Mouse (Mus musculus) kidney, postnatal 0 days (tissue): ENCODE measurements around the gene Shq1. TPM values are rescaled to one million over a fixed set of nuclear protein-coding genes. Genes with fewer than 3 reads are reported as not detected.

Experiments used
- ATAC-seq: fragments of 200-750 bp; cut with Nextera tagmentation; replicated peaks from 2 replicates; pipeline ENCODE4 v1.8.0; 2017; ENCODE audit warnings: low read depth, moderate number of reproducible peaks, moderate TSS enrichment, moderate library complexity; ENCODE audit not compliant: low FRiP score
- DNase-seq: peaks from one replicate; pipeline ENCODE4 v3.0.0-alpha.2; 2016; ENCODE audit warnings: low spot score
- H3K27ac ChIP-seq: fragments of 300-500 bp; sonication (generic); 2 replicates; pipeline ENCODE4 v1.5.1; 2014; ENCODE audit warnings: mild to moderate bottlenecking
- H3K27me3 ChIP-seq: fragments of 300-500 bp; sonication (generic); 2 replicates; pipeline ENCODE4 v1.6.1; 2014; ENCODE audit warnings: low read length, mixed read lengths; ENCODE audit not compliant: insufficient read depth
- H3K36me3 ChIP-seq: fragments of 300-500 bp; sonication (generic); 2 replicates; pipeline ENCODE4 v1.6.1; 2014; ENCODE audit warnings: low read length, mixed read lengths; ENCODE audit not compliant: insufficient read depth
- H3K4me1 ChIP-seq: fragments of 300-500 bp; sonication (generic); replicated peaks from 2 replicates; pipeline ENCODE4 v1.6.1; 2014; ENCODE audit warnings: antibody characterized with exemption, low read length, mixed read lengths; ENCODE audit not compliant: insufficient read depth
- H3K4me2 ChIP-seq: fragments of 300-500 bp; sonication (generic); 2 replicates; pipeline ENCODE4 v1.6.1; 2014; ENCODE audit warnings: mild to moderate bottlenecking, low read length, moderate library complexity, mixed read lengths
- H3K4me3 ChIP-seq: fragments of 300-500 bp; sonication (generic); replicated peaks from 2 replicates; pipeline ENCODE4 v1.5.1; 2014; ENCODE audit warnings: low read depth, low read length
- H3K9ac ChIP-seq: fragments of 300-500 bp; sonication (generic); 2 replicates; pipeline ENCODE4 v1.6.1; 2014; ENCODE audit warnings: low read depth, low read length
- H3K9me3 ChIP-seq: fragments of 300-500 bp; sonication (generic); replicated peaks from 2 replicates; pipeline ENCODE4 v1.6.1; 2016; ENCODE audit warnings: low read length, inconsistent platforms, mixed read lengths
- CTCF ChIP-seq: IDR thresholded peaks from 2 replicates; pipeline ENCODE4 v1.5.1; 2016; ENCODE audit warnings: antibody characterized with exemption, low read depth, mild to moderate bottlenecking, moderate library complexity
- WGBS: fragments of 180-500 bp; shearing (Covaris S2); extraction: QIAGEN DNeasy Blood & Tissue Kit; methylation state at CpG from one replicate; pipeline ENCODE4 v1.1.7; 2014; 5-methylcytosine and 5-hydroxymethylcytosine counted together
- polyA plus RNA-seq: library from polyadenylated mRNA; unstranded; fragments of >200 nt; fragmentation: Nextera tagmentation; extraction: Ambion mirVana; gene quantifications from 2 replicates; pipeline ENCODE4 v1.2.1, GENCODE M21; 2015

The Shq1 gene
- polyA plus RNA-seq, 1 experiment from 2014 or later: 11.8 TPM

DNA sequence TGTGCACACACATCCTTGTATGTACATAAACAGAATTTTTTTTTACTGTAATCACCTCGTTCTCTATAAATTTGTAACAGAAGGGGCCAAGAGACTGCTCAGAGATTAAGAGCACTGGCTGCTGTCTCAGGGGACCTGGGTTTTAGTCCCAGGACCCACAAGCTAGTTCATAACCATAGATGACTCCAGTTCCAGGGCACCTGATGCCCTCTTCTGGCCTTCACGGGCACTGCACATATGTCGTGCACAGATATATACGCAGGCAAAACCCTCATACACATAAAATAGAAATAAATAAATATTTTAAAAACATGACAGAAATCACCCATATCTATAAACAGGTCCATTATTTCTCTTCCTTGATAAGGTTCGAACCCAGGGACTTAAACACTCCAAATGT is 143.0 kb downstream of the Shq1 start:
- DNase-seq (no peak), ATAC-seq (no peak)
- Histone ChIP-seq H3K4me1 (peaks cover 13% of the 10 kb centered on the region), H3K27ac (no peak overlapping the region), H3K4me3 (no peak overlapping the region), H3K9me3 (no peaks in the 10 kb centered on the region), H3K4me2 (no peak overlapping the region), H3K9ac (no peak overlapping the region), H3K36me3 (no peaks in the 10 kb centered on the region), H3K27me3 (no peaks in the 10 kb centered on the region)
- TF ChIP-seq CTCF: peak; percentile 58
- 84% methylated on average over 5 of the region's 5 CpGs for WGBS

DNA sequence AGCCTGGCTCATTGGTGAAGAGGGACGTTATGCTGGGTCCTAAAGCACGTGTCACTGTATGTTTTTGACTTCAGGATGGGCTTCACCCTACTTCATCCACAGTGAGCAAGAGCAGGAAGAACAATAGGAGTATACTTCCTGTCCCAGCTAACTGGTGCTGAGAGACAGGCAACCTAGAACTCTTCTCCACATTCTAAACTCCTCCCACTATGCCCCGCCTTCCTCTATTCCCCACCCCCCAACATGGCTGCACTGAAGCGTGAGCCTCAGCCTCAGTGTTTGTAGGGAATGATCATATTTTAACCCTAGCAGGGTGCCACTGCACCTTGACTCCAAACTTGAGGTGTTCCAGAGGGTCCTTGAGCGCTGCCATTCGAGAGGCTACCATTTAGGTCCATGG is 143.8 kb downstream of the Shq1 start:
- Histone ChIP-seq H3K4me1 (peaks cover 13% of the 10 kb centered on the region), H3K4me3 (no peak overlapping the region), H3K27ac (no peak overlapping the region), H3K4me2 (no peak overlapping the region), H3K9me3 (no peaks in the 10 kb centered on the region), H3K9ac (no peak overlapping the region), H3K36me3 (no peaks in the 10 kb centered on the region), H3K27me3 (no peaks in the 10 kb centered on the region)
- DNase-seq (no peak), ATAC-seq (no peak)
- 86% methylated on average over 6 of the region's 6 CpGs for WGBS
- no peak for TF ChIP-seq CTCF

DNA sequence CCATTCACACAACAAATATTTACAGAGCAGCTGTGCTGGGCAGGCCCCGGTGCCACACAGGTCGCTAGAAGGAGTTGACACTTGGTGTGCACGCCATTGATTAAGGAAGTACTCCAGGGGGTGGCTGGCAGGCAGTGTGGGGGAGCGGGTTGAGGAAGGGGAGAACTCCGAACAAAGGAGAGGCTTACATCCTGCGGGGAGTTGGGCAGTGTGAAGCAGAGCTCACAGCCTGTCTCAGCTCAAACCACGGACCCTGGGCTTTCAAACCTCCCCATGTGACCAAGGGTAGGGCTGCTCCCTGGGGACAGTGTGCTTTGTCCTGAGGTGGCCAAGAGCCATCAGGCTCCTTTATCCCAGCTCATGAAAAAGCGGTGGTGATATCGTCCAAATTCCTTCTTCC is 144.9 kb downstream of the Shq1 start:
- WGBS: 9% methylated on average over 9 of the region's 9 CpGs
- no peaks in the 10 kb centered on the region for H3K27me3 ChIP-seq
- H3K36me3 ChIP-seq: no peaks in the 10 kb centered on the region
- peak overlapping the region; percentile 36 for H3K4me2 ChIP-seq
- ATAC-seq (peak; percentile 44; the same call in 1 of the 2 replicates), DNase-seq (peak; percentile 42)
- H3K27ac ChIP-seq: no peak overlapping the region
- no peak overlapping the region for H3K9ac ChIP-seq
- no peak overlapping the region for H3K4me3 ChIP-seq
- TF ChIP-seq CTCF: no peak
- peaks cover 13% of the 10 kb centered on the region for H3K4me1 ChIP-seq
- H3K9me3 ChIP-seq: no peaks in the 10 kb centered on the region

DNA sequence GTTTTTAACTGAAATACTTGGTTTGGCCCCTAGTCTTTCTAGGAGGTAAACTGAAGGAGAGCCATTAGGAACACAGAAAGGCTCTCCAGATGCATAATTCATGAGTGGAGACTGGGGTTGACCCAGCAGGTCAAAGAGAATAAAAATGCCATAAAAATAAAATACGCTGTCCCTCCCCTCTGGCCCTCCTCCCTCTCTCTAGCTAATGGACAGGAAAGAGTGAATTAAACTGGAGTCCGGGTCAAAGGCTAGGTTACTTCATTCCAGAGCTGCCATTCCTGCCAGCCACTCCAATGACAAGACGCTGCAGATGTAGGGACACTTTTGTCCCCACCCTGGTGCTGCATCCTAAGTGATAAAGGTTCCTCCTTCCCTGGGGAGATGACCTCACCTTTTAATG is 145.5 kb downstream of the Shq1 start:
- DNase-seq (peak; percentile 84), ATAC-seq (no peak; the same call in 1 of the 2 replicates)
- no peaks in the 10 kb centered on the region for H3K36me3 ChIP-seq
- H3K4me2 ChIP-seq: peak overlapping the region; percentile 36
- WGBS: 14% methylated on average over 3 of the region's 3 CpGs
- peaks cover 13% of the 10 kb centered on the region for H3K4me1 ChIP-seq
- H3K27me3 ChIP-seq: no peaks in the 10 kb centered on the region
- H3K4me3 ChIP-seq: no peak overlapping the region
- no peaks in the 10 kb centered on the region for H3K9me3 ChIP-seq
- no peak for TF ChIP-seq CTCF
- no peak overlapping the region for H3K9ac ChIP-seq
- H3K27ac ChIP-seq: no peak overlapping the region

DNA sequence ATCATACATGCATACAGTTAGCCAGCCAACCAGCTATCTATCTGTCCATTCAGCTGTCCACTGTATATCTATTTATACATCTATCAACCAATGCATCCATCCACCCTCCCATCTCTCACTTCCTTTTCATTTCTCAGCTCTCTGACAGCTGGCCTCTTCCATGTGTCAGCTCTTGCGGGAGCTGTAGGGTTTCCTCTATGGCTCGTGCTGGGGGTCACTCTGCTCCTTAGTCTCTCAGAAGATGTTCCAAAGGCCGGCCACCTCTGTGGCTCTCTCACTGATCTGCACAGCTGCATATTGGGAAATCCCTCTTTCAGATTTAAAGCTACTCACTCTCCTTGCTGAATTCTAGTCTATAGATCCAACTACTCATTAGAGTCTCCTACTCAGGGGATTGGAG is 148.5 kb downstream of the Shq1 start:
- H3K4me3 ChIP-seq: no peak overlapping the region
- no peak for TF ChIP-seq CTCF
- no peak overlapping the region for H3K27ac ChIP-seq
- no peak overlapping the region for H3K9ac ChIP-seq
- no peaks in the 10 kb centered on the region for H3K27me3 ChIP-seq
- ATAC-seq (no peak), DNase-seq (no peak)
- no peaks in the 10 kb centered on the region for H3K36me3 ChIP-seq
- H3K4me1 ChIP-seq: peaks cover 13% of the 10 kb centered on the region
- H3K9me3 ChIP-seq: no peaks in the 10 kb centered on the region
- 65% methylated on average over 3 of the region's 3 CpGs for WGBS
- H3K4me2 ChIP-seq: no peak overlapping the region

DNA sequence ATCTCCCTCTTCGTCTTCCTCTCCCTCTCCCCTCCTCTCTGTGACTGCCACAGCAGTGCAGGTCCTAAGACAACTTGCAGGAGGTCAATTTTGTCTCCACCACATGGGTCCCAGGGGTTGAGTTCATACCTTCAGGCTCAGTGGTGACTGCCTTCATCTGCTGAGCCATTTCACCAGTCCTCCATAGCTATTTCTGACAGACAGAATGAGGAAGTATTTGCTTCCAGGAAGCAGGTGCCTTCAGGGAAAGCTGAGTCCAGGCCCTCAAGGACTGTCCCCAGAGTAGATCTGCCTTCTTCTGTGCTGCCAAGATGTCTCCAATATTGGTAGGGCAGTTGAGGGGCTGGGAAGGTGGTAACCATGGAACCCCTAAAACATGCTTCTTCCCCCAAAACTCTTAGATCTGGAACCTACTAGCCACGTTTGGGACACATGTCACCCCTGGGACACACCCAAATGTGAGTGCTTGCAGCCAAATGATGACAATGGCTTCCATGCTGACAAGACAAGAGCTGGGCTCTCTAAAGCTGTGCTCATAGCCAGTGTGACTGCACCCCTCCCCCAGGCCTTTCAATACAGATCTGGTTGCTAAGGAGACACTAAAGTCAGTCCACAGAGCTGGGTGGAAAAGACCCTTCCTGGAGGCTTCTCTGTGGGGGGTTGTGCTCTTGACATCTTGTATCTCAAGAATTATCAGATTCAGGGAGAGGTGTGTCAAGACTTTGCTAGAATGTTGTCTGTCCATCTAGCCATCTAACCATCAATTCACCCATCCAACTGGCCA is 149.2 kb downstream of the Shq1 start:
- no peaks in the 10 kb centered on the region for H3K9me3 ChIP-seq
- no peaks in the 10 kb centered on the region for H3K36me3 ChIP-seq
- no peak for DNase-seq
- H3K9ac ChIP-seq: no peak overlapping the region
- WGBS: 70% methylated on average over 2 of the region's 2 CpGs
- no peak overlapping the region for H3K27ac ChIP-seq
- TF ChIP-seq CTCF: no peak
- 0 out of 2 replicates have a peak, but pooled peaks cover 3% of the 10 kb centered on the region for H3K27me3 ChIP-seq
- peaks cover 13% of the 10 kb centered on the region for H3K4me1 ChIP-seq
- no peak for ATAC-seq
- no peak overlapping the region for H3K4me2 ChIP-seq
- H3K4me3 ChIP-seq: no peak overlapping the region
